Mouse (Mus musculus): ENCODE results near the gene Vmn2r90.

GRCm38 (mm10) chr17:17738635-17739034 lies 35.1 kb downstream of the Vmn2r90 start:
- TF ChIP-seq TAL1 (conservative IDR thresholded peaks at IDR 0.05; ENCODE audit: low read depth, low read length) (no peak), CTCF (IDR thresholded peaks at IDR 0.05; ENCODE audit: low read depth, low read length) (no peak), GATA1 (IDR thresholded peaks at IDR 0.05; ENCODE audit: borderline replicate concordance, low read length) (no peak), POLR2AphosphoS5 (IDR thresholded peaks at IDR 0.05; ENCODE audit: insufficient replicate concordance, low read depth, low read length) (no peak)
